Mouse (Mus musculus) forebrain, embryonic 11.5 days (tissue): Measurements from ENCODE around the gene Gm20870. TPM values are rescaled to one million over a fixed set of nuclear protein-coding genes. Genes with fewer than 3 reads are reported as not detected.
"Not testable (repeated sequence)": the region's sequence is repeated elsewhere in the genome, so short reads cannot be mapped to it uniquely, and the experiment has no call there.

ENCODE experiments used
- ATAC-seq: fragments of 200-750 bp; cut with Nextera tagmentation; replicated peaks from 2 replicates; pipeline ENCODE4 v1.8.0; 2017; ENCODE audit warnings: moderate TSS enrichment; ENCODE audit not compliant: low FRiP score
- DNase-seq: peaks from one replicate; pipeline ENCODE4 v3.0.0-alpha.2; 2017; ENCODE audit warnings: low spot score
- H3K27ac ChIP-seq: fragments of 300-500 bp; sonication (generic); 2 replicates; pipeline ENCODE4 v1.5.1; 2014; ENCODE audit warnings: low read depth, low read length
- H3K27me3 ChIP-seq: fragments of 300-500 bp; sonication (generic); 2 replicates; pipeline ENCODE4 v1.6.1; 2014; ENCODE audit warnings: mild to moderate bottlenecking, low read length, mixed read lengths; ENCODE audit not compliant: control insufficient read depth, insufficient read depth
- H3K36me3 ChIP-seq: fragments of 300-500 bp; sonication (generic); 2 replicates; pipeline ENCODE4 v1.6.1; 2014; ENCODE audit warnings: mild to moderate bottlenecking, low read length, moderate library complexity, mixed read lengths; ENCODE audit not compliant: control insufficient read depth, insufficient read depth
- H3K4me1 ChIP-seq: fragments of 300-500 bp; sonication (generic); replicated peaks from 2 replicates; pipeline ENCODE4 v1.6.1; 2014; ENCODE audit warnings: low read length, mixed read lengths; ENCODE audit not compliant: control insufficient read depth, insufficient read depth
- H3K4me2 ChIP-seq: fragments of 300-500 bp; sonication (generic); 2 replicates; pipeline ENCODE4 v1.6.1; 2014; ENCODE audit warnings: low read depth, mild to moderate bottlenecking, low read length, moderate library complexity, mixed read lengths; ENCODE audit not compliant: severe bottlenecking
- H3K4me3 ChIP-seq: fragments of 300-500 bp; sonication (generic); 2 replicates; pipeline ENCODE4 v1.5.1; 2014; ENCODE audit warnings: low read depth, low read length
- H3K9ac ChIP-seq: fragments of 300-500 bp; sonication (generic); 2 replicates; pipeline ENCODE4 v1.6.1; 2014; ENCODE audit warnings: low read length
- H3K9me3 ChIP-seq: fragments of 300-500 bp; sonication (generic); 2 replicates; pipeline ENCODE4 v1.6.1; 2016; ENCODE audit warnings: low read length, mixed read lengths; ENCODE audit not compliant: control insufficient read depth
- WGBS: fragments of 180-500 bp; shearing (Covaris S2); extraction: QIAGEN DNeasy Blood & Tissue Kit; methylation state at CpG from one replicate; pipeline ENCODE4 v1.1.7; 2014; 5-methylcytosine and 5-hydroxymethylcytosine counted together
- polyA plus RNA-seq: library from polyadenylated mRNA; unstranded; fragments of >200 nt; fragmentation: Nextera tagmentation; extraction: Ambion mirVana; gene quantifications from 2 replicates; pipeline ENCODE4 v1.2.1, GENCODE M21; 2014

Gm20870 gene
- polyA plus RNA-seq: not detected in 2 replicates

DNA sequence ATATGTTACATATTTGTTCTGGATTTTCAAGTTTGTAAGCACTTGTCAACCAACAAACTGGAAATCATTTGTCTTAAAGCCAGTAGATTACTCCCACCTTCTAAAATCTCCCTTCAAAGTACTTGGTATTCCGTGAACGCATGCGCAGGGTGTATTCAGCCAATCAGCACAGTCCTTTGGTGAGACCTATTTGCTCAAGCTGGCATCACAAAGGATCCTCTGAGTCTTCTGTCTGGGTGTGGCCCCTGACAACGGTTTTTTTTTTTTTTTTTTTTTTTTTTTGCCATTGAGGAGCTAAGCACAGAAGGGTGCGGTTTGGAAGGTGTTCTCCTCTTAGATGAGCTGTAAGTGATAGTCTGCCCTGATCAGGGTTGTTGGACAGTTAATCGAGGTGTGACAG lies at the start of gene Gm20870:
Gene Gm20870, plus strand, starts transcription at position 301 of the 400 bp plus-strand sequence.
- H3K27me3 ChIP-seq, H3K27ac ChIP-seq, ATAC-seq, H3K4me1 ChIP-seq, H3K4me2 ChIP-seq, H3K9me3 ChIP-seq, H3K4me3 ChIP-seq, DNase-seq, H3K36me3 ChIP-seq, H3K9ac ChIP-seq: not testable (repeated sequence)
- WGBS: no CpG with 5 or more reads among the region's 6 CpGs

Other genes starting within 250 kb of the Gm20870 start
- gene Gm20869, start 222.6 kb upstream of the Gm20870 start, polyA plus RNA-seq: not detected in 2 replicates